Mouse (Mus musculus) layer of hippocampus, postnatal 25 days (tissue): ENCODE data around the gene Trim44. TPM values are rescaled to one million over a fixed set of nuclear protein-coding genes. Genes with fewer than 3 reads are reported as not detected.

Source experiments
- DNase-seq, 2 experiments: peaks; one replicate each; pipeline ENCODE4 v3.0.0; 2022; ENCODE audit warnings: mixed read lengths in 2 of 2, low spot score in 1 of 2; ENCODE audit errors: extremely low spot score in 1 of 2
- total RNA-seq, 2 experiments: library from RNA; stranded (reverse); gene quantifications; 2 replicates each; pipeline ENCODE4 v1.2.3; 2021

Trim44 gene
- total RNA-seq, 2 experiments from 2014 or later = 153 to 165 TPM

- DNase-seq = no peak
Observed at GRCm38 (mm10) chr2:102371332-102371731, 36.3 kb downstream of the Trim44 start.

GRCm38 (mm10) chr2:102365983-102366545 is 41.6 kb downstream of the Trim44 start:
- DNase-seq = no peak

GRCm38 (mm10) chr2:102364565-102365200 is 42.9 kb downstream of the Trim44 start:
- DNase-seq = no peak

- no peak for DNase-seq
Observed at GRCm38 (mm10) chr2:102362896-102363530, 44.6 kb downstream of the Trim44 start.

- no peak for DNase-seq
Observed at GRCm38 (mm10) chr2:102362266-102362665, 45.4 kb downstream of the Trim44 start.

GRCm38 (mm10) chr2:102356879-102357695 is 50.5 kb downstream of the Trim44 start:
- no peak for DNase-seq

- no peak for DNase-seq
Observed at GRCm38 (mm10) chr2:102354076-102354475, 53.6 kb downstream of the Trim44 start.

GRCm38 (mm10) chr2:102341429-102341828 is 66.2 kb downstream of the Trim44 start:
- DNase-seq = no peak

GRCm38 (mm10) chr2:102336816-102337215 is 70.8 kb downstream of the Trim44 start:
- DNase-seq = no peak

- DNase-seq = no peak
Observed at GRCm38 (mm10) chr2:102331932-102332331, 75.7 kb downstream of the Trim44 start.

- no peak for DNase-seq
Observed at GRCm38 (mm10) chr2:102331092-102331491, 76.5 kb downstream of the Trim44 start.

- no peak for DNase-seq
Observed at GRCm38 (mm10) chr2:102325921-102326320, 81.7 kb downstream of the Trim44 start.

GRCm38 (mm10) chr2:102324336-102324735 is 83.3 kb downstream of the Trim44 start:
- DNase-seq = no peak

GRCm38 (mm10) chr2:102316540-102316939 is 91.1 kb downstream of the Trim44 start:
- DNase-seq = no peak

- no peak for DNase-seq
Observed at GRCm38 (mm10) chr2:102315153-102315552, 92.5 kb downstream of the Trim44 start.

- no peak for DNase-seq
Observed at GRCm38 (mm10) chr2:102314610-102315009, 93.0 kb downstream of the Trim44 start.

GRCm38 (mm10) chr2:102314068-102314467 is 93.6 kb downstream of the Trim44 start:
- DNase-seq = no peak

GRCm38 (mm10) chr2:102312903-102313302 is 94.7 kb downstream of the Trim44 start:
- DNase-seq = no peak

- DNase-seq = no peak
Observed at GRCm38 (mm10) chr2:102303274-102303673, 104.4 kb downstream of the Trim44 start.

GRCm38 (mm10) chr2:102302532-102302931 is 105.1 kb downstream of the Trim44 start:
- DNase-seq = no peak

GRCm38 (mm10) chr2:102294827-102295270 is 112.8 kb downstream of the Trim44 start:
- no peak for DNase-seq
